Mouse (Mus musculus) limb, embryonic 11.5 days (tissue): Measurements from ENCODE around the gene Amz1. TPM values are rescaled to one million over a fixed set of nuclear protein-coding genes. Genes with fewer than 3 reads are reported as not detected.

Source experiments
- ATAC-seq: fragments of 200-750 bp; cut with Nextera tagmentation; 2 replicates; pipeline ENCODE4 v1.8.0; 2017; ENCODE audit warnings: low read depth; ENCODE audit not compliant: insufficient number of reproducible peaks, low FRiP score, low TSS enrichment
- DNase-seq: peaks from one replicate; pipeline ENCODE4 v3.0.0-alpha.2; 2015; ENCODE audit warnings: low spot score
- H3K27ac ChIP-seq: fragments of 300-500 bp; sonication (generic); replicated peaks from 2 replicates; pipeline ENCODE4 v1.5.1; 2014; ENCODE audit warnings: low read depth, mild to moderate bottlenecking, low read length
- H3K27me3 ChIP-seq: fragments of 300-500 bp; sonication (generic); 2 replicates; pipeline ENCODE4 v1.6.1; 2014; ENCODE audit warnings: mild to moderate bottlenecking, low read length, mixed read lengths; ENCODE audit not compliant: control insufficient read depth, insufficient read depth
- H3K36me3 ChIP-seq: fragments of 300-500 bp; sonication (generic); 2 replicates; pipeline ENCODE4 v1.6.1; 2014; ENCODE audit warnings: mild to moderate bottlenecking, low read length, moderate library complexity, mixed read lengths; ENCODE audit not compliant: control insufficient read depth, insufficient read depth
- H3K4me1 ChIP-seq: fragments of 300-500 bp; sonication (generic); 2 replicates; pipeline ENCODE4 v1.6.1; 2014; ENCODE audit warnings: low read length, mixed read lengths; ENCODE audit not compliant: control insufficient read depth, insufficient read depth
- H3K4me2 ChIP-seq: fragments of 300-500 bp; sonication (generic); 2 replicates; pipeline ENCODE4 v1.6.1; 2014; ENCODE audit warnings: low read depth, mild to moderate bottlenecking, moderate library complexity; ENCODE audit not compliant: severe bottlenecking
- H3K4me3 ChIP-seq: fragments of 300-500 bp; sonication (generic); 2 replicates; pipeline ENCODE4 v1.5.1; 2014; ENCODE audit warnings: low read depth, low read length
- H3K9ac ChIP-seq: fragments of 300-500 bp; sonication (generic); 2 replicates; pipeline ENCODE4 v1.6.1; 2014; ENCODE audit warnings: mild to moderate bottlenecking, low read length
- H3K9me3 ChIP-seq: fragments of 300-500 bp; sonication (generic); 2 replicates; pipeline ENCODE4 v1.6.1; 2016; ENCODE audit warnings: low read length; ENCODE audit not compliant: control insufficient read depth
- WGBS: fragments of 180-500 bp; shearing (Covaris S2); extraction: QIAGEN DNeasy Blood & Tissue Kit; methylation state at CpG from one replicate; pipeline ENCODE4 v1.1.7; 2014; 5-methylcytosine and 5-hydroxymethylcytosine counted together
- polyA plus RNA-seq: library from polyadenylated mRNA; unstranded; fragments of >200 nt; fragmentation: Nextera tagmentation; extraction: Ambion mirVana; gene quantifications from 2 replicates; pipeline ENCODE4 v1.2.1, GENCODE M21; 2014

Gene Amz1
- polyA plus RNA-seq, 1 experiment from 2014 or later = 0.52 TPM

GRCm38 (mm10) chr5:140758864-140759263 is 34.9 kb downstream of the Amz1 start:
- no peak overlapping the region for H3K4me2 ChIP-seq
- ATAC-seq (no peak), DNase-seq (no peak)
- H3K4me1 ChIP-seq = no peaks in the 10 kb centered on the region
- H3K9me3 ChIP-seq = no peaks in the 10 kb centered on the region
- 83% methylated on average over 8 of the region's 8 CpGs for WGBS
- no peak overlapping the region for H3K9ac ChIP-seq
- no peak overlapping the region for H3K4me3 ChIP-seq
- H3K27ac ChIP-seq = no peak overlapping the region
- peaks cover 14% of the 10 kb centered on the region for H3K36me3 ChIP-seq
- no peaks in the 10 kb centered on the region for H3K27me3 ChIP-seq

GRCm38 (mm10) chr5:140762540-140762939 is 38.6 kb downstream of the Amz1 start:
- 92% methylated on average over 4 of the region's 4 CpGs for WGBS
- Histone ChIP-seq H3K9me3 (no peaks in the 10 kb centered on the region), H3K36me3 (peaks cover 14% of the 10 kb centered on the region), H3K27ac (no peak overlapping the region), H3K4me3 (no peak overlapping the region), H3K9ac (no peak overlapping the region), H3K4me1 (no peaks in the 10 kb centered on the region), H3K27me3 (no peaks in the 10 kb centered on the region), H3K4me2 (no peak overlapping the region)
- no peak for ATAC-seq
- DNase-seq = no peak

GRCm38 (mm10) chr5:140764921-140765613 is 41.1 kb downstream of the Amz1 start:
- H3K4me2 ChIP-seq = no peak overlapping the region
- 78% methylated on average over 6 of the region's 6 CpGs for WGBS
- H3K27me3 ChIP-seq = no peaks in the 10 kb centered on the region
- no peak overlapping the region for H3K9ac ChIP-seq
- ATAC-seq = no peak
- peak overlapping the region; percentile 1; the same call in 1 of the 2 replicates for H3K27ac ChIP-seq
- H3K9me3 ChIP-seq = no peaks in the 10 kb centered on the region
- no peak for DNase-seq
- H3K36me3 ChIP-seq = peaks cover 8% of the 10 kb centered on the region
- peaks cover 4% of the 10 kb centered on the region; the same call in 1 of the 2 replicates for H3K4me1 ChIP-seq
- no peak overlapping the region for H3K4me3 ChIP-seq

- no peak overlapping the region for H3K27ac ChIP-seq
- no peak overlapping the region for H3K4me2 ChIP-seq
- no peak overlapping the region for H3K9ac ChIP-seq
- H3K27me3 ChIP-seq = no peaks in the 10 kb centered on the region
- peaks cover 5% of the 10 kb centered on the region for H3K4me1 ChIP-seq
- DNase-seq (no peak), ATAC-seq (no peak)
- no peaks in the 10 kb centered on the region for H3K9me3 ChIP-seq
- WGBS = 92% methylated on average over 4 of the region's 4 CpGs
- no peak overlapping the region for H3K4me3 ChIP-seq
- H3K36me3 ChIP-seq = peaks cover 3% of the 10 kb centered on the region; the same call in 1 of the 2 replicates
Observed at GRCm38 (mm10) chr5:140766566-140766965, 42.6 kb downstream of the Amz1 start.

- 60% methylated on average over 9 of the region's 9 CpGs for WGBS
- Histone ChIP-seq H3K9me3 (no peaks in the 10 kb centered on the region), H3K4me3 (no peak overlapping the region), H3K4me1 (peaks cover 9% of the 10 kb centered on the region), H3K27me3 (no peaks in the 10 kb centered on the region), H3K27ac (0 out of 2 replicates have a peak overlapping the region, but pooled peaks have one; percentile 3), H3K4me2 (no peak overlapping the region), H3K36me3 (peaks cover 3% of the 10 kb centered on the region; the same call in 1 of the 2 replicates), H3K9ac (no peak overlapping the region)
- ATAC-seq (no peak), DNase-seq (no peak)
Observed at GRCm38 (mm10) chr5:140767704-140768141, 43.8 kb downstream of the Amz1 start.

GRCm38 (mm10) chr5:140768333-140768732 is 44.4 kb downstream of the Amz1 start:
- no peak overlapping the region for H3K4me2 ChIP-seq

GRCm38 (mm10) chr5:140771612-140772011 is 47.7 kb downstream of the Amz1 start:
- WGBS = 36% methylated on average over 6 of the region's 6 CpGs
- Histone ChIP-seq H3K9ac (no peak overlapping the region), H3K9me3 (no peaks in the 10 kb centered on the region), H3K27ac (peak overlapping the region; percentile 57), H3K27me3 (no peaks in the 10 kb centered on the region), H3K4me3 (no peak overlapping the region), H3K4me1 (peaks cover 9% of the 10 kb centered on the region), H3K36me3 (peaks cover 3% of the 10 kb centered on the region; the same call in 1 of the 2 replicates), H3K4me2 (no peak overlapping the region)
- ATAC-seq (no peak), DNase-seq (no peak)

More at GRCm38 (mm10) chr5:140768333-140768732, 44.4 kb downstream of the Amz1 start:
- Histone ChIP-seq H3K36me3 (peaks cover 3% of the 10 kb centered on the region; the same call in 1 of the 2 replicates), H3K4me1 (peaks cover 9% of the 10 kb centered on the region), H3K9ac (no peak overlapping the region), H3K27me3 (no peaks in the 10 kb centered on the region), H3K27ac (0 out of 2 replicates have a peak overlapping the region, but pooled peaks have one; percentile 3), H3K4me3 (no peak overlapping the region), H3K9me3 (no peaks in the 10 kb centered on the region)
- DNase-seq (no peak), ATAC-seq (no peak)
- 92% methylated on average over 5 of the region's 5 CpGs for WGBS

- Histone ChIP-seq H3K27ac (0 out of 2 replicates have a peak overlapping the region, but pooled peaks have one; percentile 5), H3K27me3 (no peaks in the 10 kb centered on the region), H3K9me3 (no peaks in the 10 kb centered on the region), H3K9ac (no peak overlapping the region), H3K4me2 (no peak overlapping the region), H3K36me3 (peaks cover 3% of the 10 kb centered on the region; the same call in 1 of the 2 replicates), H3K4me3 (no peak overlapping the region), H3K4me1 (peaks cover 9% of the 10 kb centered on the region)
- ATAC-seq = no peak
- no peak for DNase-seq
- 68% methylated on average over 7 of the region's 7 CpGs for WGBS
Observed at GRCm38 (mm10) chr5:140772158-140772557, 48.2 kb downstream of the Amz1 start.
